Mouse (Mus musculus) brain, embryonic 14.5 days (tissue): ENCODE measurements around the gene Krtdap.

ENCODE experiments used
- CTCF ChIP-seq: fragments of 200-500 bp; IDR thresholded peaks from 2 replicates; pipeline ENCODE4 v1.5.1; 2012; ENCODE audit warnings: inconsistent platforms, mild to moderate bottlenecking, moderate library complexity, borderline replicate concordance; ENCODE audit not compliant: insufficient read depth, insufficient read length; ENCODE audit errors: extremely low read depth
- POLR2A ChIP-seq: fragments of 200-500 bp; IDR thresholded peaks from 2 replicates; pipeline ENCODE4 v1.6.1; 2012; ENCODE audit warnings: mild to moderate bottlenecking, inconsistent platforms, borderline replicate concordance; ENCODE audit not compliant: poor library complexity, insufficient read depth, insufficient read length, severe bottlenecking; ENCODE audit errors: extremely low read depth

GRCm38 (mm10) chr7:30747525-30748204, 40.0 kb upstream of the Krtdap start:
- TF ChIP-seq POLR2A, result no peak
- TF ChIP-seq CTCF, result no peak
